Mouse (Mus musculus): ENCODE data around the gene Arhgap31. TPM values are rescaled to one million over a fixed set of nuclear protein-coding genes. Genes with fewer than 3 reads are reported as not detected.

The Arhgap31 gene
- polyA plus RNA-seq, 1 experiment: 7.0 TPM

- TF ChIP-seq POLR2A (IDR thresholded peaks at IDR 0.05; ENCODE audit: borderline replicate concordance, extremely low read depth, insufficient read depth, insufficient read length, poor library complexity, severe bottlenecking): no peak
- no peak for TF ChIP-seq CTCF (IDR thresholded peaks at IDR 0.05; ENCODE audit: borderline replicate concordance, extremely low read depth, insufficient read depth, insufficient read length)
- DNase-seq (ENCODE audit: low read depth): no peak
Measured at GRCm38 (mm10) chr16:38666523-38666922, 46.6 kb downstream of the Arhgap31 start.

- no peak for DNase-seq (ENCODE audit: low read depth)
- no peak for TF ChIP-seq CTCF (IDR thresholded peaks at IDR 0.05; ENCODE audit: borderline replicate concordance, extremely low read depth, insufficient read depth, insufficient read length)
Measured at GRCm38 (mm10) chr16:38666016-38666415, 47.1 kb downstream of the Arhgap31 start.

GRCm38 (mm10) chr16:38662575-38662974 lies 50.5 kb downstream of the Arhgap31 start:
- no peak for TF ChIP-seq CTCF (IDR thresholded peaks at IDR 0.05; ENCODE audit: borderline replicate concordance, extremely low read depth, insufficient read depth, insufficient read length)
- TF ChIP-seq POLR2A (IDR thresholded peaks at IDR 0.05; ENCODE audit: borderline replicate concordance, extremely low read depth, insufficient read depth, insufficient read length, poor library complexity, severe bottlenecking): no peak
- no peak for DNase-seq (ENCODE audit: low read depth)

- TF ChIP-seq POLR2A (IDR thresholded peaks at IDR 0.05; ENCODE audit: borderline replicate concordance, extremely low read depth, insufficient read depth, insufficient read length, poor library complexity, severe bottlenecking): no peak
- no peak for TF ChIP-seq CTCF (IDR thresholded peaks at IDR 0.05; ENCODE audit: borderline replicate concordance, extremely low read depth, insufficient read depth, insufficient read length)
- no peak for DNase-seq (ENCODE audit: low read depth)
Measured at GRCm38 (mm10) chr16:38654308-38654707, 58.8 kb downstream of the Arhgap31 start.

GRCm38 (mm10) chr16:38653390-38653871 lies 59.6 kb downstream of the Arhgap31 start:
- no peak for DNase-seq (ENCODE audit: low read depth)
- TF ChIP-seq CTCF (IDR thresholded peaks at IDR 0.05; ENCODE audit: borderline replicate concordance, extremely low read depth, insufficient read depth, insufficient read length) (no peak), POLR2A (IDR thresholded peaks at IDR 0.05; ENCODE audit: borderline replicate concordance, extremely low read depth, insufficient read depth, insufficient read length, poor library complexity, severe bottlenecking) (no peak)

- no peak for TF ChIP-seq POLR2A (IDR thresholded peaks at IDR 0.05; ENCODE audit: borderline replicate concordance, extremely low read depth, insufficient read depth, insufficient read length, poor library complexity, severe bottlenecking)
- TF ChIP-seq CTCF (IDR thresholded peaks at IDR 0.05; ENCODE audit: borderline replicate concordance, extremely low read depth, insufficient read depth, insufficient read length): no peak
Measured at GRCm38 (mm10) chr16:38652653-38653052, 60.4 kb downstream of the Arhgap31 start.

GRCm38 (mm10) chr16:38651721-38652231 lies 61.3 kb downstream of the Arhgap31 start:
- no peak for TF ChIP-seq CTCF (IDR thresholded peaks at IDR 0.05; ENCODE audit: borderline replicate concordance, extremely low read depth, insufficient read depth, insufficient read length)
- no peak for TF ChIP-seq POLR2A (IDR thresholded peaks at IDR 0.05; ENCODE audit: borderline replicate concordance, extremely low read depth, insufficient read depth, insufficient read length, poor library complexity, severe bottlenecking)
- DNase-seq (ENCODE audit: low read depth): no peak

More at GRCm38 (mm10) chr16:38652653-38653052, 60.4 kb downstream of the Arhgap31 start:
- DNase-seq (ENCODE audit: low read depth): no peak

- no peak for TF ChIP-seq CTCF (IDR thresholded peaks at IDR 0.05; ENCODE audit: borderline replicate concordance, extremely low read depth, insufficient read depth, insufficient read length)
- no peak for TF ChIP-seq POLR2A (IDR thresholded peaks at IDR 0.05; ENCODE audit: borderline replicate concordance, extremely low read depth, insufficient read depth, insufficient read length, poor library complexity, severe bottlenecking)
- no peak for DNase-seq (ENCODE audit: low read depth)
Measured at GRCm38 (mm10) chr16:38651306-38651705, 61.8 kb downstream of the Arhgap31 start.

- TF ChIP-seq CTCF (IDR thresholded peaks at IDR 0.05; ENCODE audit: borderline replicate concordance, extremely low read depth, insufficient read depth, insufficient read length) (no peak), POLR2A (IDR thresholded peaks at IDR 0.05; ENCODE audit: borderline replicate concordance, extremely low read depth, insufficient read depth, insufficient read length, poor library complexity, severe bottlenecking) (no peak)
- DNase-seq (ENCODE audit: low read depth): no peak
Measured at GRCm38 (mm10) chr16:38649431-38649827, 63.6 kb downstream of the Arhgap31 start.

GRCm38 (mm10) chr16:38648783-38649430 lies 64.2 kb downstream of the Arhgap31 start:
- no peak for TF ChIP-seq CTCF (IDR thresholded peaks at IDR 0.05; ENCODE audit: borderline replicate concordance, extremely low read depth, insufficient read depth, insufficient read length)
- TF ChIP-seq POLR2A (IDR thresholded peaks at IDR 0.05; ENCODE audit: borderline replicate concordance, extremely low read depth, insufficient read depth, insufficient read length, poor library complexity, severe bottlenecking): no peak
- no peak for DNase-seq (ENCODE audit: low read depth)

GRCm38 (mm10) chr16:38648155-38648554 lies 64.9 kb downstream of the Arhgap31 start:
- no peak for TF ChIP-seq POLR2A (IDR thresholded peaks at IDR 0.05; ENCODE audit: borderline replicate concordance, extremely low read depth, insufficient read depth, insufficient read length, poor library complexity, severe bottlenecking)
- TF ChIP-seq CTCF (IDR thresholded peaks at IDR 0.05; ENCODE audit: borderline replicate concordance, extremely low read depth, insufficient read depth, insufficient read length): no peak
- DNase-seq (ENCODE audit: low read depth): no peak

GRCm38 (mm10) chr16:38644455-38644854 lies 68.6 kb downstream of the Arhgap31 start:
- no peak for DNase-seq (ENCODE audit: low read depth)
- TF ChIP-seq POLR2A (IDR thresholded peaks at IDR 0.05; ENCODE audit: borderline replicate concordance, extremely low read depth, insufficient read depth, insufficient read length, poor library complexity, severe bottlenecking) (no peak), CTCF (IDR thresholded peaks at IDR 0.05; ENCODE audit: borderline replicate concordance, extremely low read depth, insufficient read depth, insufficient read length) (no peak)
